Mouse (Mus musculus) embryo, embryonic 9.5 days (tissue): ENCODE results near the gene Ccl7.

Source experiments
- DNase-seq: peaks from one replicate; pipeline ENCODE4 v3.0.0-alpha.2; 2017; ENCODE audit errors: extremely low spot score

Ccl7 gene

GRCm38 (mm10) chr11:82045471-82045870, at the start of gene Ccl7:
Gene Ccl7, plus strand, starts transcription at chr11:82045712.
- DNase-seq = no peak

GRCm38 (mm10) chr11:81996172-81996841, 49.2 kb upstream of the Ccl7 start:
- DNase-seq = peak; percentile 78

GRCm38 (mm10) chr11:81997085-81997484, 48.4 kb upstream of the Ccl7 start:
- DNase-seq = no peak

GRCm38 (mm10) chr11:81998646-81999045, 46.9 kb upstream of the Ccl7 start:
- no peak for DNase-seq

GRCm38 (mm10) chr11:81999469-81999868, 46.0 kb upstream of the Ccl7 start:
- DNase-seq = no peak

GRCm38 (mm10) chr11:82000581-82000980, 44.9 kb upstream of the Ccl7 start:
- no peak for DNase-seq

- DNase-seq = no peak
Measured at GRCm38 (mm10) chr11:82004810-82005209, 40.7 kb upstream of the Ccl7 start.

- DNase-seq = no peak
Measured at GRCm38 (mm10) chr11:82006796-82007423, 38.6 kb upstream of the Ccl7 start.

GRCm38 (mm10) chr11:82010115-82010514, 35.4 kb upstream of the Ccl7 start:
- DNase-seq = no peak

- DNase-seq = no peak
Measured at GRCm38 (mm10) chr11:82011411-82012193, 33.9 kb upstream of the Ccl7 start.

GRCm38 (mm10) chr11:82013756-82014155, 31.8 kb upstream of the Ccl7 start:
- no peak for DNase-seq

GRCm38 (mm10) chr11:82015066-82015465, 30.4 kb upstream of the Ccl7 start:
- DNase-seq = no peak

GRCm38 (mm10) chr11:82016181-82016780, 29.2 kb upstream of the Ccl7 start:
- no peak for DNase-seq

GRCm38 (mm10) chr11:82019389-82019788, 26.1 kb upstream of the Ccl7 start:
- no peak for DNase-seq

GRCm38 (mm10) chr11:82019793-82020192, 25.7 kb upstream of the Ccl7 start:
- DNase-seq = no peak

GRCm38 (mm10) chr11:82021406-82021805, 24.1 kb upstream of the Ccl7 start:
- no peak for DNase-seq

GRCm38 (mm10) chr11:82022504-82023056, 22.9 kb upstream of the Ccl7 start:
- DNase-seq = no peak

- no peak for DNase-seq
Measured at GRCm38 (mm10) chr11:82023769-82024168, 21.7 kb upstream of the Ccl7 start.

- DNase-seq = no peak
Measured at GRCm38 (mm10) chr11:82030171-82030570, 15.3 kb upstream of the Ccl7 start.

GRCm38 (mm10) chr11:82032136-82032535, 13.4 kb upstream of the Ccl7 start:
- no peak for DNase-seq

GRCm38 (mm10) chr11:82032678-82033344, 12.7 kb upstream of the Ccl7 start:
- DNase-seq = no peak

- DNase-seq = no peak
Measured at GRCm38 (mm10) chr11:82034446-82034845, 11.1 kb upstream of the Ccl7 start.
